In genomic region chr1:18012941-18013340, GRCm38 (mm10) we compare ENCODE assay signal across 8 mouse cellular contexts.
DNase-seq lines count a peak whose midpoint lies in the region; ATAC-seq and TF ChIP-seq lines count a peak whose summit lies in the region.
"Not testable (repeated sequence)": the region's sequence is repeated elsewhere in the genome, so short reads cannot be mapped to it uniquely, and the experiment has no call there.

No protein-coding gene starts in this region.

- DNase-seq in CH12.LX (ENCODE audit: extremely low read depth) = peak; percentile 17
- peak; percentile 14 for DNase-seq in adrenal gland, postnatal 10 days
- peak; percentile 39 for DNase-seq in embryo, embryonic 11 days
- not testable (repeated sequence) for DNase-seq in gastrocnemius, adult 2 months
- DNase-seq in hindbrain, postnatal 0 days (ENCODE audit: low spot score) = peak; percentile 55
- DNase-seq in layer of hippocampus, adult 9-10 months (ENCODE audit: low spot score) = peak; percentile 9
- DNase-seq in lung, postnatal 0 days (ENCODE audit: low spot score) = peak; percentile 5
- DNase-seq in retina, postnatal 1 day = peak; percentile 15

- in situ Hi-C loops in CH12.LX (cut with MboI; ENCODE audit: low pct_ligation_motif_present, low pct_unique_long_range_greater_than_20kb, low sequenced_read_pairs) = not testable (repeated sequence)

- TF ChIP-seq EP300 in CH12.LX (IDR thresholded peaks at IDR 0.05; ENCODE audit: low read length); lung, postnatal 0 days (IDR thresholded peaks at IDR 0.05): not testable (repeated sequence)

- not testable (repeated sequence) for H3K27ac ChIP-seq in CH12.LX (ENCODE audit: insufficient read depth, low read depth); gastrocnemius, adult 2 months; hindbrain, postnatal 0 days; lung, postnatal 0 days (ENCODE audit: low read length)

- TF ChIP-seq CTCF in CH12.LX (conservative IDR thresholded peaks at IDR 0.05 in 1 of 2, IDR thresholded peaks at IDR 0.05 in 1 of 2; ENCODE audit: low read depth in 2 of 2, low read length in 2 of 2) = peak in 1 of 2 experiments; percentile 44; a peak in 2 of 4 replicates
- peak; percentile 37 for TF ChIP-seq CTCF in gastrocnemius, adult 2 months (IDR thresholded peaks at IDR 0.05)
- TF ChIP-seq CTCF in hindbrain, postnatal 0 days (IDR thresholded peaks at IDR 0.05; ENCODE audit: low read depth) = peak; percentile 52
- TF ChIP-seq CTCF in lung, postnatal 0 days (IDR thresholded peaks at IDR 0.05) = peak; percentile 25

- intact Hi-C loops in gastrocnemius, adult 2 months (cut with DNase I) = not testable (repeated sequence)

- H3K4me3 ChIP-seq in CH12.LX (replicated peaks in 1 of 3; ENCODE audit: low read depth in 2 of 3, low read length in 2 of 3, poor library complexity in 1 of 3); gastrocnemius, adult 2 months; hindbrain, postnatal 0 days (ENCODE audit: low read length); lung, postnatal 0 days (ENCODE audit: low read depth, low read length): not testable (repeated sequence)

- not testable (repeated sequence) for TF ChIP-seq POLR2A in CH12.LX (IDR thresholded peaks at IDR 0.05; ENCODE audit: low read depth, low read length)

- H3K4me2 ChIP-seq in CH12.LX (ENCODE audit: insufficient read depth, low read depth, poor library complexity, severe bottlenecking); hindbrain, postnatal 0 days (ENCODE audit: low read depth, low read length); lung, postnatal 0 days (replicated peaks; ENCODE audit: low read depth, low read length): not testable (repeated sequence)

- not testable (repeated sequence) for H3K27me3 ChIP-seq in CH12.LX (replicated peaks); hindbrain, postnatal 0 days (ENCODE audit: insufficient read depth, low read length); lung, postnatal 0 days (replicated peaks; ENCODE audit: insufficient read depth, low read length)

- peak; percentile 9 for TF ChIP-seq RAD21 in CH12.LX (IDR thresholded peaks at IDR 0.05; ENCODE audit: low read depth, low read length)

- H3K4me1 ChIP-seq in CH12.LX (ENCODE audit: control insufficient read depth in 1 of 2, insufficient read depth in 2 of 2); hindbrain, postnatal 0 days (ENCODE audit: insufficient read depth, low read length); lung, postnatal 0 days (ENCODE audit: insufficient read depth, low read depth, low read length): not testable (repeated sequence)

- not testable (repeated sequence) for H3K79me2 ChIP-seq in CH12.LX (replicated peaks; ENCODE audit: control insufficient read depth, extremely low read depth, insufficient read depth, poor library complexity, severe bottlenecking)

- ATAC-seq in hindbrain, postnatal 0 days; lung, postnatal 0 days: not testable (repeated sequence)

- H3K9ac ChIP-seq in CH12.LX (ENCODE audit: insufficient read depth, low read depth); hindbrain, postnatal 0 days (replicated peaks; ENCODE audit: low read length); lung, postnatal 0 days (replicated peaks; ENCODE audit: low read depth): not testable (repeated sequence)

- dilution Hi-C loops in CH12.LX (cut with MboI; ENCODE audit: extremely low pct_ligation_motif_present, extremely low pct_unique_long_range_greater_than_20kb, low sequenced_read_pairs) = not testable (repeated sequence)

- not testable (repeated sequence) for H3K9me3 ChIP-seq in CH12.LX (replicated peaks; ENCODE audit: low read length); hindbrain, postnatal 0 days (ENCODE audit: low read length); lung, postnatal 0 days (ENCODE audit: low read length)

- H3K36me3 ChIP-seq in CH12.LX (replicated peaks in 1 of 2; ENCODE audit: control insufficient read depth in 1 of 2, insufficient read depth in 1 of 2, low read length in 1 of 2); hindbrain, postnatal 0 days (ENCODE audit: insufficient read depth, low read length); lung, postnatal 0 days (ENCODE audit: insufficient read depth, low read length): not testable (repeated sequence)
